Mouse (Mus musculus): ENCODE measurements around the gene Lmod2. TPM values are rescaled to one million over a fixed set of nuclear protein-coding genes. Genes with fewer than 3 reads are reported as not detected.

Gene Lmod2
- not detected in 2 replicates for polyA plus RNA-seq (2012; rRNA removed)

DNA sequence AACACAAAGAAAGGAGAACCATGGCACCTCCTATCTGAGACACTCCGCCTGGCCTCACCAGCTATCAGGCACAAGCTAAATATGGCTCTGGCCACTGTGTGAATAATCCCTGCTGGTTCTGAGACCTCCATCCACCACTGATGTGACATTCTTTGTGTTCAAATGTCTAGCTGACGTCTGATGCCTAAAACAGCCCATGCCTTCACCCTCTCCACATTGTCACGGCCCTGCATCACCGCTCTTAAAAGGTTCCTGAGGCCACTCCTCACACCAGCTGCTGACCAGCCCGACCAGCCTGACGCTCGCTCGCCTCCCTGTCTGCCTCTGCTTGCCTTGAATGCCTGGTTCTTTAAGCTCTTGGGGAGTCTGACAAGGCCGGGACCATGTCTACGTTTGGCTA, at the start of gene Lmod2:
Gene Lmod2, plus strand, starts transcription at position 263 of the 400 bp plus-strand sequence.
- H3K4me3 ChIP-seq (ENCODE audit: insufficient read depth, low read length), result no peak within 1 kb of the TSS
- H3K4me1 ChIP-seq (ENCODE audit: control insufficient read depth, insufficient read depth, low read length), result no peaks in the 10 kb centered on the region
- H3K27ac ChIP-seq (ENCODE audit: insufficient read depth, low read length), result no peak within 1 kb of the TSS
- TF ChIP-seq POLR2A (IDR thresholded peaks at IDR 0.05; ENCODE audit: extremely low read depth, insufficient read depth, low read length) (no peak), CTCF (IDR thresholded peaks at IDR 0.05; ENCODE audit: extremely low read depth, insufficient read depth, low read length) (no peak)

DNA sequence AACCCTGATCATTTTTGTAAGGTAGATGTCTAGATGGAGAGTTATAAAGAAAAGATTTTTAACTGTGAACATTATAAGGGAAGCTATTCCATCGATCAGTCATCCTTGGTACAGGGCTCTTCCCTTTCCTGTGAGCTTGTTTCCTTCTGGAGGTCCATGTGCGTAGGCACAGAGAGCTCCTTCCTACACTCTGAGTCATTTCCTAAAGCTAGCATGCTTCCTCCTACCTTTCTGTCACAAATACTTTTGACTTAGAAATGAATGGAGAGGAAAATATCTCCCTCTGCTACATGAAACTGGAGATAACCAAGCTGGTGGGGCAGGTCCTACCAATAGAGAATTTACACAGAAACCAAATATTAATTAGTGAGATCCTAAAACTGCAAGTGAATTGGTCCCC, 47.8 kb upstream of the Lmod2 start:
- Histone ChIP-seq H3K27ac (ENCODE audit: insufficient read depth, low read length) (no peak overlapping the region), H3K4me3 (ENCODE audit: insufficient read depth, low read length) (no peak overlapping the region), H3K4me1 (ENCODE audit: control insufficient read depth, insufficient read depth, low read length) (peaks cover 2% of the 10 kb centered on the region; the same call in 1 of the 2 replicates)
- TF ChIP-seq CTCF (IDR thresholded peaks at IDR 0.05; ENCODE audit: extremely low read depth, insufficient read depth, low read length) (no peak), POLR2A (IDR thresholded peaks at IDR 0.05; ENCODE audit: extremely low read depth, insufficient read depth, low read length) (no peak)

DNA sequence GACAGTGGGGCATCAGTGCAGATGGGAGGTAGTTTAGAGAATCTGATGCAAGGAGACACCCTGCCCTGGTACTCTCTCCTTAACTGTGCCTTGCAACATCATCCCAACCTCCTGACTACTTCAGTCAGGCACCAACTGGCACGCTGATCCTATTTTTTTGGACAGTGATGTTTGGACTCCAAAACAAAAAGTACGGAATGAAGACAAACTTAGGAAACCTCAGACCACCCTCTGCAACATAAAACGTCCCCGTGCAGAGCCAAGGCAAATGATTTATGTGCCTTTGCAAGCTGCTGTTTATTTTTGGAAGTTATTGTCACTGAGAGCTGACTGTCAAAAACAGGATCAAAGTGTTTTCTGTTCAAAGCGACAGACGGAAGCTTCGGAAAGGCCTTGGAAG, 45.5 kb upstream of the Lmod2 start:
- TF ChIP-seq POLR2A (IDR thresholded peaks at IDR 0.05; ENCODE audit: extremely low read depth, insufficient read depth, low read length) (no peak), CTCF (IDR thresholded peaks at IDR 0.05; ENCODE audit: extremely low read depth, insufficient read depth, low read length) (no peak)
- H3K4me3 ChIP-seq (ENCODE audit: insufficient read depth, low read length), result no peak overlapping the region
- peaks cover 5% of the 10 kb centered on the region; the same call in 1 of the 2 replicates for H3K4me1 ChIP-seq (ENCODE audit: control insufficient read depth, insufficient read depth, low read length)
- H3K27ac ChIP-seq (ENCODE audit: insufficient read depth, low read length), result no peak overlapping the region

DNA sequence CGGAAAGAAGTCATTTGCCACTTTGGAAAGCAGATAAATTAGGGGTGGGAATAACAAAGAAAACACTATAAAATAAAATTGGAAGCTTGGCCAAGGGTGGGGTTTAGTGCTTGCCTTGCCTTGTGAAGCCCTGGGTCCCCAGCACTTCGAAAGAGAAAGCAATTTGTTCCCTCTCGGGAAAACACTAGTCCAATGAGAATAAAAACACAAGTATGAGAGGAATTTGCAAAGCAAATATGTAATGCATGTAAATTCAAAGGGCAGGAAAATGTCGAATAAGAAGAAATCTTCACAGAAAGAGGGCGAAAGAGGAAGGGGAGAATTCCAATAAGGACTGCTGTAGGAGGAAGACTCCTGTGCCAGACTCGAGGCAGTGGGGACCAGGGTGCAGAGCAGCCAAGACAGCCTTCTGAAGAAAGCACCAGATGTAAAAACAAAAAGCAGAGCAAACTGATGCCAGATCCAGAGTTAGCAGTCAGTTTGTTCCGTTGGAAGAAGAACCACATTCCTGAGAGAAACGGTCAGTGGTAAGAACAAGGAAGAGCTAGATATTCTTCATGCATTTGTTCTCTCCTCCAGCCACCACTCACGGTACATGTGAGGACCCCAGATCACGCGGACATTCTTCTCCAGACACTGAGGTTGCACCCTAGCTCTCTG, 43.0 kb upstream of the Lmod2 start:
- Histone ChIP-seq H3K4me1 (ENCODE audit: control insufficient read depth, insufficient read depth, low read length) (peaks cover 5% of the 10 kb centered on the region; the same call in 1 of the 2 replicates), H3K27ac (ENCODE audit: insufficient read depth, low read length) (no peak overlapping the region), H3K4me3 (ENCODE audit: insufficient read depth, low read length) (no peak overlapping the region)
- no peak for TF ChIP-seq CTCF (IDR thresholded peaks at IDR 0.05; ENCODE audit: extremely low read depth, insufficient read depth, low read length)
- no peak for TF ChIP-seq POLR2A (IDR thresholded peaks at IDR 0.05; ENCODE audit: extremely low read depth, insufficient read depth, low read length)

DNA sequence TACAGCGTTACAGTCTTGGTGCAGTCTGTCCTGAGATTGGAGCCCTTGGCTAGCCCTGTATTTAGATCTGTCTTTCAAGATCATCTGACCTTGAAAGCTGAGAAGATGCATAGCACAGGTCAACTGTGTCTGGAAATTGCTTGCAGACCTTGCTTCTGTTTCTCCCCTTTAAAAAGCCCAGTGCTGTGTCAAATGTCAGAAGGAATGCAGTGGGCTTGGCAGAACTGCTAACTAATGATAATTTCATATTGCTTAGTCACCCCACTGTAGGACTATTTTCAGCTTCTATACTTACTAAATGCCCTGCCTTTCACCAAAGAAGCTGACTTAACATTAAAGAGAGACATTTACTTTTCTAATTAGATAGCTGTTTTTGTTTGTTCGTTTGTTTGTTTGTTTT, 42.1 kb upstream of the Lmod2 start:
- Histone ChIP-seq H3K27ac (ENCODE audit: insufficient read depth, low read length) (no peak overlapping the region), H3K4me1 (ENCODE audit: control insufficient read depth, insufficient read depth, low read length) (peaks cover 5% of the 10 kb centered on the region; the same call in 1 of the 2 replicates), H3K4me3 (ENCODE audit: insufficient read depth, low read length) (no peak overlapping the region)
- TF ChIP-seq POLR2A (IDR thresholded peaks at IDR 0.05; ENCODE audit: extremely low read depth, insufficient read depth, low read length) (no peak), CTCF (IDR thresholded peaks at IDR 0.05; ENCODE audit: extremely low read depth, insufficient read depth, low read length) (no peak)

DNA sequence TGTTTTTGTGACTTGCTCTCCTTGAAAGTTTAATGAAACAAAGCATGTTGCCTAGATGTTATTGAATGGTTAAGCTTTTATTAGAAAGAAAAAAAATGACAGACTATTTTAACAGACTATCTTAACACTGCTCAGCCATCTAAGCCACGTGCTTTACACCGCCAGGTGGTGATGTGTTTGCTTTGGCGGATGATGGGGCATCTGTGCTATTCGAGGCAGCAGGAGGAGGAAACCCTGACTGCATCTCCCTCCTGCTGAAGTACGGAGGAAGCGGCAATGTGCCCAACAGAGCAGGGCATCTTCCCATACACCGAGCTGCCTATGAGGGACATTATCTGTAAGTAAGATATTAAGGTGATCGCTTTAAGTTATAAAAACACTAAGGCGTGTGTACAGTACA, 33.5 kb upstream of the Lmod2 start:
- Histone ChIP-seq H3K4me1 (ENCODE audit: control insufficient read depth, insufficient read depth, low read length) (no peaks in the 10 kb centered on the region), H3K4me3 (ENCODE audit: insufficient read depth, low read length) (no peak overlapping the region), H3K27ac (ENCODE audit: insufficient read depth, low read length) (no peak overlapping the region)
- TF ChIP-seq POLR2A (IDR thresholded peaks at IDR 0.05; ENCODE audit: extremely low read depth, insufficient read depth, low read length) (no peak), CTCF (IDR thresholded peaks at IDR 0.05; ENCODE audit: extremely low read depth, insufficient read depth, low read length) (no peak)

DNA sequence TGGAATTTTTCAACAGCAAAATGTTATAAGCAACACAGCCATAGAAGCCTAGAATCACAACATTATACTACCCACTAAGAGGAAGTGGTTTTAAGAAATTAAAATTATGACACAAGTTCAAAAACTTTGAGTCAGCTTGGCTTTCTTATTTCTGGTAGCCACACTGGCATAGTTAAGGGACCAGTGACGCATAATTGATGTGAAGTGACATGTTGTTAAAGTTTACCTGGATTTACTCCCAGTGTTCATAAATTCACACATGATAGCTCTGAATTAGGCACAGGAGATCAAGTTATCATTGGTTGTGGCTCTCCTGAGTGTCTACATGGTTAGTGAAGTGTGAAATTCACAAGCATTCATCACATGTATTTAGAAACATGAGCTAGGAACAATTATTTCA, 32.7 kb upstream of the Lmod2 start:
- Histone ChIP-seq H3K4me3 (ENCODE audit: insufficient read depth, low read length) (no peak overlapping the region), H3K4me1 (ENCODE audit: control insufficient read depth, insufficient read depth, low read length) (no peaks in the 10 kb centered on the region), H3K27ac (ENCODE audit: insufficient read depth, low read length) (no peak overlapping the region)
- TF ChIP-seq CTCF (IDR thresholded peaks at IDR 0.05; ENCODE audit: extremely low read depth, insufficient read depth, low read length) (no peak), POLR2A (IDR thresholded peaks at IDR 0.05; ENCODE audit: extremely low read depth, insufficient read depth, low read length) (no peak)

DNA sequence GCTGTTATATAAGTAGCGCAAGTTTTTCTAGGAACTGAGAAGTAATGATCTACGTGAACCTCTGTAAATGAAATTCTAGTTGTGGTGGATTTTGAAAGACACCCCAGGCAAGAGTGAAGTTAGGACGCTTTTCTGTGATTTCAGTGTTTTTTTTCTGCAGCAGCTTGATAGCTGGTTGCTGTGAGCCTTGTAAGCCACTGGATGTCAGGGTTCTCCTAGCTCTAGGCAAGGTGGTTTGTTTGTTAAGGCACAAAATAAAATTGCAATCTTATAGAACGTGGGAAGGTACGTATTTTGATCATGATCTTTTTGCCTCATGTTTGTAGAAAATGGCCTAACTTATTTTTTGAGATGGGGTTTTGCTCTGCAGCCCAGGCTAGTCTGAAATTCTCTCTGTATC, 28.6 kb upstream of the Lmod2 start:
- Histone ChIP-seq H3K4me1 (ENCODE audit: control insufficient read depth, insufficient read depth, low read length) (no peaks in the 10 kb centered on the region), H3K4me3 (ENCODE audit: insufficient read depth, low read length) (no peak overlapping the region), H3K27ac (ENCODE audit: insufficient read depth, low read length) (no peak overlapping the region)
- TF ChIP-seq POLR2A (IDR thresholded peaks at IDR 0.05; ENCODE audit: extremely low read depth, insufficient read depth, low read length), result no peak
- TF ChIP-seq CTCF (IDR thresholded peaks at IDR 0.05; ENCODE audit: extremely low read depth, insufficient read depth, low read length), result peak; percentile 40; the same call in 1 of the 2 replicates

DNA sequence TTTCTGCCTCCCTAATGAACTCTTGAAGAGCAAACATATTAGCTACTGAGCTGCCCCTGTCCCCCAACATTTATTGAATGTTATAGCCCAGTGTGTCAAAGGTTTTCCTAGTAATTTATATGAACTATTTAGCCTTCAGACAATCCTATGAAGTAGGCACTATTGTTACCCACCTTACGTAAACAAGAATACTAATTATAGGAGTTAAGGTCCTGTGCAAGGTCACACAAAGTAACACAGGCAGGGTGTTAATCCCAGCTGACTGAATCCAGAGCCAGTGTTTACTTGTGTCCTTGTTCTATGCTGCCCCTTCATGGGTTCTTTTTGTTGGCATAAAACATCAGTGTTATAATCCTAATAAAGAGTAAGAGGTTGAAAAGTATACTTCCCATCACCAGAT, 27.9 kb upstream of the Lmod2 start:
- Histone ChIP-seq H3K4me1 (ENCODE audit: control insufficient read depth, insufficient read depth, low read length) (no peaks in the 10 kb centered on the region), H3K4me3 (ENCODE audit: insufficient read depth, low read length) (no peak overlapping the region), H3K27ac (ENCODE audit: insufficient read depth, low read length) (no peak overlapping the region)
- TF ChIP-seq CTCF (IDR thresholded peaks at IDR 0.05; ENCODE audit: extremely low read depth, insufficient read depth, low read length) (no peak), POLR2A (IDR thresholded peaks at IDR 0.05; ENCODE audit: extremely low read depth, insufficient read depth, low read length) (no peak)

DNA sequence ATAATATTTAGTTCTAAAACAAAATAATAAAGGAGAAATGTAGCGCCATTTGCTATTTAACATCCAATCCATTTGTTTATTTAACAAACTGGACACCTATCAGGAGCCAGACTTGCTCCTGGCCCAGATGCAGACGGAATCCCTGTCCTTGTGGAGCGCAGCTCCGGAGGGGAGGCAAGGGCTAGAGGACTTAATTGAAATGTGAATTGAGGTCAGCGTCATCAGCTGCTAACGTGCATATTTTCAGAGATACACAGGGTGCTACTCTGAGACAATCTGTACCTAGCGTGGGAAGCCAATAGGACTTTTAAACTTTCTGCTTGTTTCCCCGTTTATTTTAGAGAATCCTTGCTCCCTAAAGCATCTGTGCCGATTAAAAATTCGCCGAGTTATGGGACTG, 27.3 kb upstream of the Lmod2 start:
- no peaks in the 10 kb centered on the region for H3K4me1 ChIP-seq (ENCODE audit: control insufficient read depth, insufficient read depth, low read length)
- no peak overlapping the region for H3K27ac ChIP-seq (ENCODE audit: insufficient read depth, low read length)
- TF ChIP-seq POLR2A (IDR thresholded peaks at IDR 0.05; ENCODE audit: extremely low read depth, insufficient read depth, low read length), result no peak
- no peak for TF ChIP-seq CTCF (IDR thresholded peaks at IDR 0.05; ENCODE audit: extremely low read depth, insufficient read depth, low read length)
- no peak overlapping the region for H3K4me3 ChIP-seq (ENCODE audit: insufficient read depth, low read length)

All from cortical plate, adult 2 months (tissue).